Mouse (Mus musculus) urinary bladder, adult 18-20 months (tissue): ENCODE measurements at regions not wholly inside any gene's neighbourhood (a gene's known extent, or its start where the extent isn't known, plus 50 kb on each side); places are given as distances from the start of the nearest gene placed in this dataset.

Source experiments
- DNase-seq, 2 experiments: peaks; one replicate each; pipeline ENCODE4 v3.0.0; 2022; ENCODE audit warnings: low spot score in 2 of 2, mixed read lengths in 2 of 2

- no peak for DNase-seq
Measured at GRCm38 (mm10) chr14:62177509-62177908, 114.9 kb upstream of the Rnaseh2b start.

GRCm38 (mm10) chr14:62187360-62187759, 105.0 kb upstream of the Rnaseh2b start:
- DNase-seq = no peak

- no peak for DNase-seq
Measured at GRCm38 (mm10) chr14:62188147-62188885, 104.1 kb upstream of the Rnaseh2b start.

GRCm38 (mm10) chr14:62191624-62192023, 100.8 kb upstream of the Rnaseh2b start:
- DNase-seq = no peak

GRCm38 (mm10) chr14:62192814-62193213, 99.6 kb upstream of the Rnaseh2b start:
- DNase-seq = no peak

- DNase-seq = no peak
Measured at GRCm38 (mm10) chr14:62193371-62193770, 99.0 kb upstream of the Rnaseh2b start.

- DNase-seq = no peak
Measured at GRCm38 (mm10) chr14:62196776-62197175, 95.6 kb upstream of the Rnaseh2b start.

- no peak for DNase-seq
Measured at GRCm38 (mm10) chr14:62198476-62199190, 93.8 kb upstream of the Rnaseh2b start.

- no peak for DNase-seq
Measured at GRCm38 (mm10) chr14:62215071-62215470, 77.3 kb upstream of the Rnaseh2b start.

- no peak for DNase-seq
Measured at GRCm38 (mm10) chr14:62216995-62217394, 75.4 kb upstream of the Rnaseh2b start.

- no peak for DNase-seq
Measured at GRCm38 (mm10) chr14:62217971-62218370, 74.4 kb upstream of the Rnaseh2b start.

- DNase-seq = no peak
Measured at GRCm38 (mm10) chr14:62218716-62219115, 73.7 kb upstream of the Rnaseh2b start.

GRCm38 (mm10) chr14:62220770-62221169, 71.6 kb upstream of the Rnaseh2b start:
- DNase-seq = no peak
